Mouse (Mus musculus): ENCODE measurements around the gene Fam166b. TPM values are rescaled to one million over a fixed set of nuclear protein-coding genes. Genes with fewer than 3 reads are reported as not detected.

Gene Fam166b
- polyA plus RNA-seq, 1 experiment from 2014 or later: 2.2 TPM

Other genes starting within 250 kb of the Fam166b start
- gene Atp8b5, start 162.0 kb downstream of the Fam166b start, polyA plus RNA-seq (2014; fragmentation: Nextera tagmentation; extraction: Ambion mirVana): 0.27 and 0.60 TPM in 2 replicates
- gene Rusc2, start 47.2 kb downstream of the Fam166b start, polyA plus RNA-seq (2014; fragmentation: Nextera tagmentation; extraction: Ambion mirVana): 58.3 and 58.5 TPM in 2 replicates
- gene Tesk1, start 12.8 kb upstream of the Fam166b start, polyA plus RNA-seq (2014; fragmentation: Nextera tagmentation; extraction: Ambion mirVana): 21.8 and 22.6 TPM in 2 replicates
- gene Cd72, start 25.5 kb upstream of the Fam166b start, polyA plus RNA-seq (2014; fragmentation: Nextera tagmentation; extraction: Ambion mirVana): 6.4 and 7.5 TPM in 2 replicates
- gene Sit1, start 54.6 kb upstream of the Fam166b start, polyA plus RNA-seq (2014; fragmentation: Nextera tagmentation; extraction: Ambion mirVana): not detected in 2 replicates
- 80.3 and 92.0 TPM in 2 replicates for gene Ccdc107, start 63.8 kb upstream of the Fam166b start, polyA plus RNA-seq (2014; fragmentation: Nextera tagmentation; extraction: Ambion mirVana)
- 4.7 and 6.1 TPM in 2 replicates for gene Arhgef39, start 70.6 kb upstream of the Fam166b start, polyA plus RNA-seq (2014; fragmentation: Nextera tagmentation; extraction: Ambion mirVana)
- 0.16 and 0.26 TPM in 2 replicates for gene Car9, start 77.8 kb upstream of the Fam166b start, polyA plus RNA-seq (2014; fragmentation: Nextera tagmentation; extraction: Ambion mirVana)
- gene Tpm2, start 94.6 kb upstream of the Fam166b start, polyA plus RNA-seq (2014; fragmentation: Nextera tagmentation; extraction: Ambion mirVana): 9.1 and 10.8 TPM in 2 replicates
- 80.0 and 82.3 TPM in 2 replicates for gene Creb3, start 133.2 kb upstream of the Fam166b start, polyA plus RNA-seq (2014; fragmentation: Nextera tagmentation; extraction: Ambion mirVana)
- gene Tln1, start 133.6 kb upstream of the Fam166b start, polyA plus RNA-seq (2014; fragmentation: Nextera tagmentation; extraction: Ambion mirVana): 57.5 and 62.8 TPM in 2 replicates
- 21.7 and 25.2 TPM in 2 replicates for gene Rgp1, start 149.6 kb upstream of the Fam166b start, polyA plus RNA-seq (2014; fragmentation: Nextera tagmentation; extraction: Ambion mirVana)
- gene Gba2, start 149.7 kb upstream of the Fam166b start, polyA plus RNA-seq (2014; fragmentation: Nextera tagmentation; extraction: Ambion mirVana): 44.5 and 49.7 TPM in 2 replicates
- gene Msmp, start 155.4 kb upstream of the Fam166b start, polyA plus RNA-seq (2014; fragmentation: Nextera tagmentation; extraction: Ambion mirVana): 1.0 and 1.9 TPM in 2 replicates
- gene Npr2, start 202.8 kb upstream of the Fam166b start, polyA plus RNA-seq (2014; fragmentation: Nextera tagmentation; extraction: Ambion mirVana): 13.3 and 14.2 TPM in 2 replicates
- gene Spag8, start 224.5 kb upstream of the Fam166b start, polyA plus RNA-seq (2014; fragmentation: Nextera tagmentation; extraction: Ambion mirVana): 5.5 and 9.3 TPM in 2 replicates
- 70.1 and 77.0 TPM in 2 replicates for gene Hint2, start 227.3 kb upstream of the Fam166b start, polyA plus RNA-seq (2014; fragmentation: Nextera tagmentation; extraction: Ambion mirVana)
- 8.7 and 10.5 TPM in 2 replicates for gene Tmem8b, start 239.8 kb upstream of the Fam166b start, polyA plus RNA-seq (2014; fragmentation: Nextera tagmentation; extraction: Ambion mirVana)
- gene Fam221b, start 240.0 kb upstream of the Fam166b start, polyA plus RNA-seq (2014; fragmentation: Nextera tagmentation; extraction: Ambion mirVana): 1.9 and 2.2 TPM in 2 replicates